Comparison of ENCODE assay signal across 28 mouse cellular contexts in genomic region chr1:4582534-4582933, GRCm38 (mm10).
"Had no signal": no experiment of that assay in that cellular context is flagged by ENCODE, and none has a peak within 500 bp of the region (broad histone marks: within the 10 kb centered on the region; RNA-seq: fewer than 3 reads in every experiment).

No protein-coding gene starts in this region.

- H3K4me3 ChIP-seq: embryonic facial prominence, embryonic 10.5 days; embryonic facial prominence, embryonic 12.5 days; embryonic facial prominence, embryonic 13.5 days; embryonic facial prominence, embryonic 15.5 days; erythroblast, embryonic 14.5 days; forebrain, embryonic 10.5 days; forebrain, embryonic 12.5 days; forebrain, embryonic 13.5 days; forebrain, embryonic 15.5 days; gastrocnemius, adult 2 months had no signal

- H3K27me3 ChIP-seq: embryonic facial prominence, embryonic 12.5 days; embryonic facial prominence, embryonic 13.5 days; embryonic facial prominence, embryonic 15.5 days; forebrain, embryonic 12.5 days; forebrain, embryonic 13.5 days; forebrain, embryonic 15.5 days had no signal

- H3K36me3 ChIP-seq: embryonic facial prominence, embryonic 10.5 days; embryonic facial prominence, embryonic 12.5 days; embryonic facial prominence, embryonic 13.5 days; embryonic facial prominence, embryonic 15.5 days; forebrain, embryonic 10.5 days; forebrain, embryonic 12.5 days; forebrain, embryonic 15.5 days had no signal

- H3K9ac ChIP-seq: embryonic facial prominence, embryonic 12.5 days; embryonic facial prominence, embryonic 13.5 days; embryonic facial prominence, embryonic 15.5 days; forebrain, embryonic 12.5 days; forebrain, embryonic 13.5 days; forebrain, embryonic 15.5 days; forebrain, postnatal 0 days had no signal

- H3K9me3 ChIP-seq: embryonic facial prominence, embryonic 10.5 days; embryonic facial prominence, embryonic 12.5 days; embryonic facial prominence, embryonic 13.5 days; embryonic facial prominence, embryonic 15.5 days; forebrain, embryonic 10.5 days; forebrain, embryonic 12.5 days; forebrain, embryonic 13.5 days; forebrain, embryonic 15.5 days had no signal

- DNase-seq: cerebellum, adult 18-20 months; cerebellum, adult 2 months; cerebellum, adult 8-10 months; cerebellum, adult 9-10 months; cerebellum, adult 9-11 months; cerebellum, postnatal 10 days; cerebellum, postnatal 14 days; cerebellum, postnatal 25 days; cerebellum, postnatal 36 days; embryo, embryonic 11 days; forebrain, postnatal 0 days; gastrocnemius, adult 2 months; gastrocnemius, postnatal 10 days; gastrocnemius, postnatal 14 days; gastrocnemius, postnatal 25 days; gastrocnemius, postnatal 36 days; heart, adult 18-20 months had no signal

- H3K4me1 ChIP-seq: embryonic facial prominence, embryonic 10.5 days; embryonic facial prominence, embryonic 12.5 days; embryonic facial prominence, embryonic 13.5 days; embryonic facial prominence, embryonic 15.5 days; forebrain, embryonic 10.5 days; forebrain, embryonic 12.5 days; forebrain, embryonic 13.5 days; forebrain, embryonic 15.5 days had no signal

- H3K27ac ChIP-seq: embryonic facial prominence, embryonic 10.5 days; embryonic facial prominence, embryonic 12.5 days; embryonic facial prominence, embryonic 13.5 days; embryonic facial prominence, embryonic 15.5 days; forebrain, embryonic 10.5 days; forebrain, embryonic 12.5 days; forebrain, embryonic 13.5 days; forebrain, embryonic 15.5 days; gastrocnemius, adult 2 months had no signal

- ATAC-seq: forebrain, embryonic 13.5 days; forebrain, embryonic 14.5 days; forebrain, embryonic 15.5 days; forebrain, embryonic 16.5 days; forebrain, postnatal 0 days had no signal

- H3K4me2 ChIP-seq: embryonic facial prominence, embryonic 12.5 days; embryonic facial prominence, embryonic 13.5 days; embryonic facial prominence, embryonic 15.5 days; forebrain, embryonic 12.5 days; forebrain, embryonic 13.5 days; forebrain, embryonic 15.5 days had no signal
